Mouse (Mus musculus) MEL (cell line): ENCODE data around the gene Rsph3a. TPM values are rescaled to one million over a fixed set of nuclear protein-coding genes. Genes with fewer than 3 reads are reported as not detected.

Source experiments
- DNase-seq: peaks from one replicate; pipeline ENCODE4 v3.0.0; 2011; ENCODE audit warnings: low read depth, low spot score
- H3K27ac ChIP-seq: 2 replicates; pipeline ENCODE4 v1.5.1; 2012; ENCODE audit warnings: low read depth, mild to moderate bottlenecking, control low read depth, low read length, moderate library complexity; ENCODE audit not compliant: control insufficient read depth
- H3K27me3 ChIP-seq, 2 experiments: fragments of 150-350 bp in 1 of 2; sonication (generic) in 1 of 2; 2 replicates each; pipeline ENCODE4 v1.6.1; 2012; ENCODE audit warnings: low read length in 2 of 2, mild to moderate bottlenecking in 2 of 2, improper control_type of control experiment in 1 of 2, moderate library complexity in 1 of 2; ENCODE audit not compliant: insufficient read depth in 2 of 2, control insufficient read depth in 1 of 2
- H3K36me3 ChIP-seq, 2 experiments: 2 replicates each; pipeline ENCODE4 v1.6.1; 2012 to 2014; ENCODE audit warnings: low read length in 2 of 2, improper control_type of control experiment in 1 of 2, inconsistent platforms in 1 of 2, mild to moderate bottlenecking in 1 of 2; ENCODE audit not compliant: insufficient read depth in 2 of 2, control insufficient read depth in 1 of 2
- H3K4me1 ChIP-seq, 2 experiments: fragments of 150-350 bp in 1 of 2; sonication (generic) in 1 of 2; 2 replicates each; pipeline ENCODE4 v1.6.1; 2012; ENCODE audit warnings: low read length in 2 of 2, improper control_type of control experiment in 1 of 2, mild to moderate bottlenecking in 1 of 2; ENCODE audit not compliant: insufficient read depth in 2 of 2, control insufficient read depth in 1 of 2
- H3K4me3 ChIP-seq, 2 experiments: fragments of 150-350 bp in 1 of 2; sonication (generic) in 1 of 2; 2 replicates each; pipeline ENCODE4 v1.5.1; 2012; ENCODE audit warnings: low read depth in 2 of 2, low read length in 2 of 2, mild to moderate bottlenecking in 2 of 2, moderate library complexity in 2 of 2, control low read depth in 1 of 2, improper control_type of control experiment in 1 of 2; ENCODE audit not compliant: control insufficient read depth in 1 of 2, insufficient read depth in 1 of 2
- H3K79me2 ChIP-seq: 2 replicates; pipeline ENCODE4 v1.6.1; 2012; ENCODE audit warnings: mild to moderate bottlenecking, low read length, moderate library complexity; ENCODE audit not compliant: control insufficient read depth, poor library complexity, insufficient read depth
- H3K9ac ChIP-seq: 2 replicates; pipeline ENCODE4 v1.6.1; 2012; ENCODE audit warnings: low read depth, mild to moderate bottlenecking, control low read depth, low read length, moderate library complexity; ENCODE audit not compliant: control insufficient read depth, poor library complexity, severe bottlenecking
- H3K9me3 ChIP-seq: fragments of 150-350 bp; sonication (generic); replicated peaks from 2 replicates; pipeline ENCODE4 v1.6.1; 2012; ENCODE audit warnings: mild to moderate bottlenecking, low read length, improper control_type of control experiment, moderate library complexity; ENCODE audit not compliant: insufficient read depth
- BHLHE40 ChIP-seq: IDR thresholded peaks from 2 replicates; pipeline ENCODE4 v1.6.1; 2012; ENCODE audit warnings: low read depth, mild to moderate bottlenecking, inconsistent platforms, low read length, improper control_type of control experiment, borderline replicate concordance
- CHD1 ChIP-seq: IDR thresholded peaks from 2 replicates; pipeline ENCODE4 v1.6.1; 2012; ENCODE audit warnings: low read depth, mild to moderate bottlenecking, inconsistent platforms, low read length, improper control_type of control experiment
- CHD2 ChIP-seq: IDR thresholded peaks from 2 replicates; pipeline ENCODE4 v1.6.1; 2011; ENCODE audit warnings: low read length, improper control_type of control experiment
- E2F4 ChIP-seq: IDR thresholded peaks from 2 replicates; pipeline ENCODE4 v1.6.1; 2011; ENCODE audit warnings: low read depth, low read length, improper control_type of control experiment, borderline replicate concordance
- ELF1 ChIP-seq: IDR thresholded peaks from 2 replicates; pipeline ENCODE4 v1.6.1; 2014; ENCODE audit warnings: low read depth, mild to moderate bottlenecking, inconsistent platforms, low read length, improper control_type of control experiment, moderate library complexity
- EP300 ChIP-seq, 2 experiments: IDR thresholded peaks; 2 replicates each; pipeline ENCODE4 v1.6.1; 2011; ENCODE audit warnings: improper control_type of control experiment in 2 of 2, low read length in 2 of 2, low read depth in 1 of 2, mild to moderate bottlenecking in 1 of 2
- ETS1 ChIP-seq: IDR thresholded peaks from 2 replicates; pipeline ENCODE4 v1.6.1; 2012; ENCODE audit warnings: low read depth, mild to moderate bottlenecking, inconsistent platforms, low read length, improper control_type of control experiment, moderate library complexity
- GABPA ChIP-seq: IDR thresholded peaks from 2 replicates; pipeline ENCODE4 v1.6.1; 2012; ENCODE audit warnings: low read depth, mild to moderate bottlenecking, inconsistent platforms, low read length, improper control_type of control experiment, moderate library complexity
- HCFC1 ChIP-seq: IDR thresholded peaks from 2 replicates; pipeline ENCODE4 v1.6.1; 2012; ENCODE audit warnings: low read depth, mild to moderate bottlenecking, inconsistent platforms, low read length, improper control_type of control experiment, moderate library complexity
- JUND ChIP-seq: IDR thresholded peaks from 2 replicates; pipeline ENCODE4 v1.6.1; 2011; ENCODE audit warnings: low read depth, mild to moderate bottlenecking, improper control_type of control experiment, low read length
- MAX ChIP-seq: IDR thresholded peaks from 2 replicates; pipeline ENCODE4 v1.6.1; 2011; ENCODE audit warnings: low read length, improper control_type of control experiment
- MAZ ChIP-seq: IDR thresholded peaks from 2 replicates; pipeline ENCODE4 v1.6.1; 2012; ENCODE audit warnings: low read depth, mild to moderate bottlenecking, inconsistent platforms, low read length, improper control_type of control experiment
- MXI1 ChIP-seq: IDR thresholded peaks from 2 replicates; pipeline ENCODE4 v1.6.1; 2011; ENCODE audit warnings: mild to moderate bottlenecking, low read depth, low read length, improper control_type of control experiment
- MYB ChIP-seq: IDR thresholded peaks from 2 replicates; pipeline ENCODE4 v1.6.1; 2011; ENCODE audit warnings: mild to moderate bottlenecking, low read depth, low read length, improper control_type of control experiment
- MYC ChIP-seq: IDR thresholded peaks from 2 replicates; pipeline ENCODE4 v1.6.1; 2011; ENCODE audit warnings: low read depth, mild to moderate bottlenecking, low read length, improper control_type of control experiment, moderate library complexity
- NELFE ChIP-seq: IDR thresholded peaks from 2 replicates; pipeline ENCODE4 v1.6.1; 2011; ENCODE audit warnings: low read depth, low read length, improper control_type of control experiment
- NRF1 ChIP-seq: IDR thresholded peaks from 2 replicates; pipeline ENCODE4 v1.6.1; 2014; ENCODE audit warnings: low read depth, mild to moderate bottlenecking, inconsistent platforms, low read length, improper control_type of control experiment, moderate library complexity; ENCODE audit not compliant: poor library complexity, insufficient read depth, severe bottlenecking
- POLR2A ChIP-seq, 2 experiments: IDR thresholded peaks; 2 replicates each; pipeline ENCODE4 v1.6.1; 2011 to 2012; ENCODE audit warnings: low read length in 2 of 2, mild to moderate bottlenecking in 2 of 2, control low read depth in 1 of 2, improper control_type of control experiment in 1 of 2, low read depth in 1 of 2, moderate library complexity in 1 of 2; ENCODE audit not compliant: control insufficient read depth in 1 of 2, insufficient read depth in 1 of 2, poor library complexity in 1 of 2
- POLR2AphosphoS5 ChIP-seq: IDR thresholded peaks from 2 replicates; pipeline ENCODE4 v1.6.1; 2012; ENCODE audit warnings: low read depth, borderline replicate concordance, mild to moderate bottlenecking, inconsistent platforms, low read length, moderate library complexity, mixed read lengths
- RAD21 ChIP-seq: IDR thresholded peaks from 2 replicates; pipeline ENCODE4 v1.6.1; 2011; ENCODE audit warnings: mild to moderate bottlenecking, low read depth, low read length, improper control_type of control experiment
- RCOR1 ChIP-seq: IDR thresholded peaks from 2 replicates; pipeline ENCODE4 v1.6.1; 2012; ENCODE audit warnings: low read depth, mild to moderate bottlenecking, inconsistent platforms, low read length, improper control_type of control experiment
- SIN3A ChIP-seq: IDR thresholded peaks from 2 replicates; pipeline ENCODE4 v1.6.1; 2012; ENCODE audit warnings: low read length, improper control_type of control experiment, inconsistent platforms
- TAL1 ChIP-seq: IDR thresholded peaks from 2 replicates; pipeline ENCODE4 v1.6.1; 2012; ENCODE audit warnings: mild to moderate bottlenecking, inconsistent platforms, low read length, moderate library complexity, mixed read lengths
- TBP ChIP-seq: IDR thresholded peaks from 2 replicates; pipeline ENCODE4 v1.8.0; 2011; ENCODE audit warnings: low read depth, low read length, improper control_type of control experiment
- TCF12 ChIP-seq: IDR thresholded peaks from 2 replicates; pipeline ENCODE4 v1.6.1; 2014; ENCODE audit warnings: low read depth, mild to moderate bottlenecking, inconsistent platforms, low read length, improper control_type of control experiment, moderate library complexity
- ZC3H11A ChIP-seq: IDR thresholded peaks from 2 replicates; pipeline ENCODE4 v1.6.1; 2012; ENCODE audit warnings: low read depth, mild to moderate bottlenecking, inconsistent platforms, low read length, improper control_type of control experiment
- ZKSCAN1 ChIP-seq: IDR thresholded peaks from 2 replicates; pipeline ENCODE4 v1.6.1; 2012; ENCODE audit warnings: low read depth, mild to moderate bottlenecking, inconsistent platforms, low read length, improper control_type of control experiment, moderate library complexity
- ZNF384 ChIP-seq: IDR thresholded peaks from 2 replicates; pipeline ENCODE4 v1.6.1; 2012; ENCODE audit warnings: low read depth, mild to moderate bottlenecking, inconsistent platforms, low read length, improper control_type of control experiment
- polyA plus RNA-seq, 2 experiments: library from polyadenylated mRNA; stranded (reverse) in 1 of 2; unstranded in 1 of 2; fragments of >175 nt in 1 of 2; fragments of >200 nt in 1 of 2; gene quantifications; 2 replicates each; pipeline versions ENCODE4 v1.2.1 to v1.2.4; 2012; ENCODE audit warnings: low replicate concordance in 2 of 2, low read depth in 1 of 2; ENCODE audit not compliant: insufficient read length in 2 of 2, insufficient read depth in 1 of 2, missing spikeins in 1 of 2
- total RNA-seq: library from RNA; depleted of rRNA; stranded (reverse); fragments of 300-350 nt; gene quantifications from 2 replicates; pipeline ENCODE4 v1.2.3, GENCODE M21; 2012

Rsph3a gene
- total and polyA plus RNA-seq, 3 experiments: 18.7 to 37.4 TPM; not detected in 1

DNA sequence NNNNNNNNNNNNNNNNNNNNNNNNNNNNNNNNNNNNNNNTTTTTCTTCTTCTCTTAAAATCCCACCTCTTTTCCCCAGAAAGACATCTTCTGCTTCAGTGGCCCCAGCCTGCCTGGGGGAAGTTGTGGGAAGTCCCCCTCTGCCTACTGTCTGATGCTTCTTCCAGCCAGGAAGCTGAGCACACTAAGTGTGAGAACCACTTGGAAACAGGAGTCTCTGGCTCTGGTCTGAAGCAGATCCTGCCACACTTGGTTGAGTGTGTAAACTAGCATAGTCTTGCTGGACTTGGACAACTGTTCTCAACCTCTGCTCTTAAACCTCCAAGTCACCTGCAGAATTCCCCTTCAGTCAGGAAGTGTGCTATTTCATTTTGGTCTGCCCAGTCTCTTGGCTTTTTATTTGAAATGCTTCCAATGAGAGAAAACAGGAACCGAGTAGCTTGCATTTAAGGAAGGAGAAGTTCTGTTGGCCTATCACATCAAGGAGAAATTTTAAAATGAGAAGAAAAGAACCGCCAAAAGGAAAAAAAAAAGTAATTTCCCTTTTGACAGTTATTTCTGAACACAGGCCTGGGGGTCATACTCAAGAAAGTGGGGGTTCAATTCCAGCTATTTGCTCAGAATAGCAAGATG, 30.7 kb upstream of the Rsph3a start:
- H3K27ac ChIP-seq: peak overlapping the region; percentile 76
- no peaks in the 10 kb centered on the region for H3K9me3 ChIP-seq
- H3K4me3 ChIP-seq: no peak overlapping the region
- H3K9ac ChIP-seq: peak overlapping the region; percentile 50
- TF ChIP-seq TAL1 (no peak), MXI1 (no peak), RAD21 (no peak), TCF12 (no peak), ETS1 (no peak), TBP (peak; percentile 46; the same call in 1 of the 2 replicates), MYB (no peak; the same call in 1 of the 2 replicates), ELF1 (peak; percentile 56; the same call in 1 of the 2 replicates), SIN3A (peak; percentile 25; the same call in 1 of the 2 replicates), MAX (0 out of 2 replicates have a peak, but pooled peaks have one; percentile 38), POLR2A (IDR thresholded peaks at IDR 0.05; ENCODE audit: control insufficient read depth in 1 of 2, insufficient read depth in 1 of 2, low read depth in 1 of 2, low read length in 2 of 2, poor library complexity in 1 of 2) (no peak), MYC (peak; percentile 31; the same call in 1 of the 2 replicates), HCFC1 (0 out of 2 replicates have a peak, but pooled peaks have one; percentile 30), ZNF384 (peak; percentile 86), E2F4 (peak; percentile 76; the same call in 1 of the 2 replicates), POLR2AphosphoS5 (no peak), EP300 (IDR thresholded peaks at IDR 0.05; ENCODE audit: low read depth in 1 of 2, low read length in 2 of 2) (peak in 1 of 2 experiments; percentile 30; a peak in 1 of 4 replicates), BHLHE40 (no peak)
- TF ChIP-seq, all 39 proteins: peak for 9
- peak; percentile 70 for DNase-seq
- H3K4me1 ChIP-seq: peaks cover 4 to 17% of the 10 kb centered on the region in 2 experiments
- peaks cover 0 to 2% of the 10 kb centered on the region in 2 experiments; a peak in 2 of 4 replicates for H3K27me3 ChIP-seq
- H3K36me3 ChIP-seq: peaks cover 0 to 13% of the 10 kb centered on the region in 2 experiments; a peak in 2 of 4 replicates
- no peaks in the 10 kb centered on the region for H3K79me2 ChIP-seq

DNA sequence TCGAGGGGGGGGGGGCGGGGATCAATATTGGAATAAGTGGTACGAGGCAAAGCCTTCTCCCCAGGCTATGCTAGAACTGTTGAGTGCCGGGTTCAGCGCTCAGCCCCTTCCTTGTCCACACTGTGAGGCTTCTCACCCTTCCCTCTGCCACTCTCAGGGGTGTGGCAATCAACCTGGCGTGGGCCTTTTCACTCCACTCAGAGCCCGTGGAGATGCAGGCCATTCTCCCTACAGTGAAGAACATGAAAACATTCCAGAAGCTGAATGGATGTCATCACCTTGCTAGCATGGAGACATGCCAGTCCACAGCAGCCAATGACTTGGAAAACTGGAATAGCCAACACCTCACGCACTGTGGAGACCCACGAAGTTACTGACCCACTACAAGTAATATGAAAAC, 29.6 kb upstream of the Rsph3a start:
- Histone ChIP-seq H3K4me1 (peaks cover 4 to 17% of the 10 kb centered on the region in 2 experiments), H3K27ac (no peak overlapping the region), H3K9me3 (no peaks in the 10 kb centered on the region), H3K9ac (no peak overlapping the region), H3K36me3 (peaks cover 0 to 13% of the 10 kb centered on the region in 2 experiments; a peak in 2 of 4 replicates), H3K79me2 (no peaks in the 10 kb centered on the region), H3K27me3 (peaks cover 0 to 2% of the 10 kb centered on the region in 2 experiments; a peak in 2 of 4 replicates), H3K4me3 (no peak overlapping the region)
- no peak for DNase-seq
- TF ChIP-seq JUND (no peak), NRF1 (no peak), CHD2 (no peak), BHLHE40 (no peak), CHD1 (no peak), GABPA (no peak), HCFC1 (no peak), ZKSCAN1 (no peak), ZC3H11A (no peak), NELFE (no peak), MXI1 (no peak), MAZ (no peak), ZNF384 (no peak), RCOR1 (no peak), MYC (no peak)
